Mouse (Mus musculus) forebrain, embryonic 16.5 days (tissue): ENCODE measurements around the gene Hsd17b6. TPM values are rescaled to one million over a fixed set of nuclear protein-coding genes. Genes with fewer than 3 reads are reported as not detected.

ENCODE experiments used
- ATAC-seq: fragments of 200-750 bp; cut with Nextera tagmentation; 2 replicates; pipeline ENCODE4 v1.8.0; 2017; ENCODE audit warnings: mild to moderate bottlenecking, moderate library complexity
- H3K27ac ChIP-seq: fragments of 300-500 bp; sonication (generic); 2 replicates; pipeline ENCODE4 v1.5.1; 2014; ENCODE audit warnings: low read length, control low read depth
- H3K27me3 ChIP-seq: fragments of 300-500 bp; sonication (generic); replicated peaks from 2 replicates; pipeline ENCODE4 v1.6.1; 2014; ENCODE audit warnings: low read length; ENCODE audit not compliant: control insufficient read depth, insufficient read depth
- H3K36me3 ChIP-seq: fragments of 300-500 bp; sonication (generic); 2 replicates; pipeline ENCODE4 v1.6.1; 2014; ENCODE audit not compliant: control insufficient read depth, insufficient read depth
- H3K4me1 ChIP-seq: fragments of 300-500 bp; sonication (generic); replicated peaks from 2 replicates; pipeline ENCODE4 v1.6.1; 2014; ENCODE audit warnings: low read length; ENCODE audit not compliant: control insufficient read depth, insufficient read depth
- H3K4me2 ChIP-seq: fragments of 300-500 bp; sonication (generic); 2 replicates; pipeline ENCODE4 v1.6.1; 2014; ENCODE audit warnings: mild to moderate bottlenecking, low read length, control low read depth
- H3K4me3 ChIP-seq: fragments of 300-500 bp; sonication (generic); replicated peaks from 2 replicates; pipeline ENCODE4 v1.5.1; 2014; ENCODE audit warnings: mild to moderate bottlenecking, low read length, control low read depth
- H3K9ac ChIP-seq: fragments of 300-500 bp; sonication (generic); replicated peaks from 2 replicates; pipeline ENCODE4 v1.6.1; 2014; ENCODE audit warnings: low read depth, low read length, control low read depth
- H3K9me3 ChIP-seq: fragments of 300-500 bp; sonication (generic); 2 replicates; pipeline ENCODE4 v1.6.1; 2016; ENCODE audit warnings: low read length; ENCODE audit not compliant: control insufficient read depth
- WGBS: fragments of 180-500 bp; shearing (Covaris S2); extraction: QIAGEN DNeasy Blood & Tissue Kit; methylation state at CpG from one replicate; pipeline ENCODE4 v1.1.7; 2014; 5-methylcytosine and 5-hydroxymethylcytosine counted together
- polyA plus RNA-seq: library from polyadenylated mRNA; unstranded; fragments of >200 nt; fragmentation: Nextera tagmentation; extraction: Ambion mirVana; gene quantifications from 2 replicates; pipeline ENCODE4 v1.2.1, GENCODE M21; 2015

The Hsd17b6 gene
- polyA plus RNA-seq, 1 experiment from 2014 or later: not detected

DNA sequence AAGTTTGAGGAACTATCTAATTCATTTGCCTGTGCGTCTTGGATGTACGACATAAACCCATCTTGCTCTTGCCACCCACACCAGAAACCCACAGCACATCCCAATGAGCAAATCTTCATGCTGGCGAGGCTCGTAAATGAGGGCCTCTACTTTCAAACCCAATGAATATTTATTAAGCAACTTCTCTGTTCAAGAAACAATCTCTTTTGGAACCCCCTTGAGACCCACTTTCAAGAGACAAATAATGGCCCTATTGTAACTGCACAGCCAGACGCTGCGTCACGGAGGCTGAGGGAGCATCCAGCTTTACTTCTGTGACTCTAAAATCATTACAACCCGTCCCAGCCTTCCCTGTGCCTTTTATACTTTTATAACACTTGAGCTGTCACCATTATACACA is 21.8 kb downstream of the Hsd17b6 start:
- H3K9ac ChIP-seq: no peak overlapping the region
- no peaks in the 10 kb centered on the region for H3K9me3 ChIP-seq
- no peak overlapping the region for H3K4me3 ChIP-seq
- peaks cover 15% of the 10 kb centered on the region for H3K4me1 ChIP-seq
- ATAC-seq: no peak
- no peaks in the 10 kb centered on the region for H3K36me3 ChIP-seq
- H3K27me3 ChIP-seq: no peaks in the 10 kb centered on the region
- whole genome bisulfite sequencing: 6% methylated on average over 8 of the region's 8 CpGs
- no peak overlapping the region for H3K27ac ChIP-seq
- no peak overlapping the region for H3K4me2 ChIP-seq

- H3K27me3 ChIP-seq: no peaks in the 10 kb centered on the region
- no peak for ATAC-seq
- H3K36me3 ChIP-seq: no peaks in the 10 kb centered on the region
- no peak overlapping the region for H3K4me3 ChIP-seq
- no peak overlapping the region for H3K4me2 ChIP-seq
- H3K9ac ChIP-seq: no peak overlapping the region
- peaks cover 15% of the 10 kb centered on the region for H3K4me1 ChIP-seq
- no peak overlapping the region for H3K27ac ChIP-seq
- no peaks in the 10 kb centered on the region for H3K9me3 ChIP-seq
- 59% methylated on average over 5 of the region's 5 CpGs for WGBS
Observed at GRCm38 (mm10) chr10:127984650-127985049, 22.8 kb downstream of the Hsd17b6 start.

GRCm38 (mm10) chr10:127975503-127975902 is 31.9 kb downstream of the Hsd17b6 start:
- Histone ChIP-seq H3K36me3 (no peaks in the 10 kb centered on the region), H3K27me3 (no peaks in the 10 kb centered on the region), H3K4me1 (no peaks in the 10 kb centered on the region), H3K4me2 (no peak overlapping the region), H3K9me3 (no peaks in the 10 kb centered on the region), H3K9ac (no peak overlapping the region), H3K4me3 (no peak overlapping the region), H3K27ac (no peak overlapping the region)
- no peak for ATAC-seq
- 5% methylated on average over 1 of the region's 1 CpGs for WGBS

- 86% methylated on average over 3 of the region's 3 CpGs for WGBS
- H3K4me3 ChIP-seq: no peak overlapping the region
- no peaks in the 10 kb centered on the region for H3K27me3 ChIP-seq
- no peaks in the 10 kb centered on the region for H3K4me1 ChIP-seq
- no peak overlapping the region for H3K9ac ChIP-seq
- H3K4me2 ChIP-seq: no peak overlapping the region
- no peak overlapping the region for H3K27ac ChIP-seq
- no peaks in the 10 kb centered on the region for H3K36me3 ChIP-seq
- no peaks in the 10 kb centered on the region for H3K9me3 ChIP-seq
- ATAC-seq: no peak
Observed at GRCm38 (mm10) chr10:127974062-127974461, 33.3 kb downstream of the Hsd17b6 start.

DNA sequence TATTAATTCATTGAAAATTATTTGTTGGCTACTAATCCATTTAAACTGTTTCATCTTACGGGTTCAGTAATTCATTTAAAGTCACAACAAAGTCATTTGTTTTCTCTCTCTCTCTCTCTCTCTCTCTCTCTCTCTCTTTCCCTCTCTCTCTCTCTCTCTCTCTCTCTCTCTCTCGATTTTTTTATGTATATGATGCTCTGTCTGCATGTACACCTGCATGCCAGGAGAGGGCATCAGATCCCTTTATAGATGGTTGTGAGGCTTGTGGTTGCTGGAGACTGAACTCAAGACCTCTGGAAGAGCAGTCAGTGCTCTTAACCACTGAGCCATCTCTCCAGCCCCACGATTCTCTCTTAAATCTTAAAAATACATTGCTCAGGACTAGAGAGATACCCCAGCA is 36.3 kb downstream of the Hsd17b6 start:
- no peaks in the 10 kb centered on the region for H3K27me3 ChIP-seq
- no peaks in the 10 kb centered on the region for H3K36me3 ChIP-seq
- no peak overlapping the region for H3K27ac ChIP-seq
- WGBS: 82% methylated on average over 3 of the region's 3 CpGs
- H3K9me3 ChIP-seq: no peaks in the 10 kb centered on the region
- no peak overlapping the region for H3K4me3 ChIP-seq
- no peak overlapping the region for H3K4me2 ChIP-seq
- no peaks in the 10 kb centered on the region for H3K4me1 ChIP-seq
- no peak for ATAC-seq
- no peak overlapping the region for H3K9ac ChIP-seq

DNA sequence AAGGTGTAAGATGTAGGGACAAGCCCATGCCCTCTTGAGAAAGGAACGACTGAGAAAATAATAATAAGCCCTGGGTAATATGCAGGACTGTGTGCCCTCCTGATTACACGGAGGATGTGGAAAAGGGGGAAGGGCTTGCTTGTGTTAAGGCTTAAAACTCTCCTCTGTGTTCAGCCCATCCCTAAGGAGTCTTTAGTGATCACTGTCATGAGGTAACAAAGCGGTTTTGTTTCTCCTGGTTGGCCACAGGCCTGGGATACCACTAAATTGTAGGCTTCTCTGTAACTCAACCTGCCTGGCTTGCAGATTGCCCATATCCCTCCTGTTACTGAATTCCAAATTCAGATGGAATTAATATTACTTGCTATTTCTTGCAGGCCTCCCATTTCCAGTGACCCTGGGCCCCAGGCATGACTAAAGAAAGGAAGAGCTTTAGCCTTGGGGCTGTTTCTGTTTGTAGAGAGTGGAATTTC is 37.0 kb downstream of the Hsd17b6 start:
- Histone ChIP-seq H3K27me3 (no peaks in the 10 kb centered on the region), H3K9ac (no peak overlapping the region), H3K27ac (no peak overlapping the region), H3K4me3 (no peak overlapping the region), H3K36me3 (no peaks in the 10 kb centered on the region), H3K9me3 (no peaks in the 10 kb centered on the region), H3K4me2 (no peak overlapping the region), H3K4me1 (no peaks in the 10 kb centered on the region)
- 61% methylated on average over 3 of the region's 3 CpGs for WGBS
- ATAC-seq: no peak

GRCm38 (mm10) chr10:127969820-127970219 is 37.6 kb downstream of the Hsd17b6 start:
- Histone ChIP-seq H3K4me3 (no peak overlapping the region), H3K4me2 (no peak overlapping the region), H3K4me1 (no peaks in the 10 kb centered on the region), H3K27ac (no peak overlapping the region), H3K9me3 (no peaks in the 10 kb centered on the region), H3K36me3 (no peaks in the 10 kb centered on the region), H3K27me3 (no peaks in the 10 kb centered on the region), H3K9ac (no peak overlapping the region)
- ATAC-seq: no peak
- WGBS: 88% methylated on average over 4 of the region's 4 CpGs

- no peaks in the 10 kb centered on the region for H3K27me3 ChIP-seq
- H3K36me3 ChIP-seq: no peaks in the 10 kb centered on the region
- H3K27ac ChIP-seq: no peak overlapping the region
- no peak overlapping the region for H3K9ac ChIP-seq
- 93% methylated on average over 6 of the region's 6 CpGs for WGBS
- no peak for ATAC-seq
- no peaks in the 10 kb centered on the region for H3K9me3 ChIP-seq
- no peak overlapping the region for H3K4me3 ChIP-seq
- no peaks in the 10 kb centered on the region for H3K4me1 ChIP-seq
- no peak overlapping the region for H3K4me2 ChIP-seq
Observed at GRCm38 (mm10) chr10:127966506-127966905, 40.9 kb downstream of the Hsd17b6 start.

DNA sequence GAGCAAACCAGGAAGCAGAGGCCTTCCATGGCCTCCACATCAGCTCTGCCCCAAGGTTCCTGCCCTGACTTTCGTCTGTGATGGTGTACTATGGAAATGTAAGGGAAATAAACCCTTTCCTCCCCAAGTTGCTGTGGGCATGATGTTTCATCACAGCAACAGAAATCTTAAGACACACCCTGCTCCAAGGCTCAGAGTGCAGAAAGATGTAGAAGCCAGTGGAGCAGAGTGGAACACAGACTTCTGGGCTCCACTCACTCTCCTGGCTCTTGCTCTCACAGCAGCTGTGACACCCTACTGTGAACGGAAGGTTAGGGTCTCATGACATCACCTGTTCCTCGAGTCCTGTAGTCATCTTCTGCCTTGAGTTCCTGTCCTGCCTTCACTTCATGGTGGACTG is 43.4 kb downstream of the Hsd17b6 start:
- WGBS: 65% methylated on average over 3 of the region's 3 CpGs
- no peaks in the 10 kb centered on the region for H3K27me3 ChIP-seq
- no peak for ATAC-seq
- H3K9me3 ChIP-seq: no peaks in the 10 kb centered on the region
- H3K4me2 ChIP-seq: no peak overlapping the region
- H3K36me3 ChIP-seq: no peaks in the 10 kb centered on the region
- H3K4me3 ChIP-seq: no peak overlapping the region
- no peak overlapping the region for H3K27ac ChIP-seq
- no peaks in the 10 kb centered on the region for H3K4me1 ChIP-seq
- no peak overlapping the region for H3K9ac ChIP-seq

DNA sequence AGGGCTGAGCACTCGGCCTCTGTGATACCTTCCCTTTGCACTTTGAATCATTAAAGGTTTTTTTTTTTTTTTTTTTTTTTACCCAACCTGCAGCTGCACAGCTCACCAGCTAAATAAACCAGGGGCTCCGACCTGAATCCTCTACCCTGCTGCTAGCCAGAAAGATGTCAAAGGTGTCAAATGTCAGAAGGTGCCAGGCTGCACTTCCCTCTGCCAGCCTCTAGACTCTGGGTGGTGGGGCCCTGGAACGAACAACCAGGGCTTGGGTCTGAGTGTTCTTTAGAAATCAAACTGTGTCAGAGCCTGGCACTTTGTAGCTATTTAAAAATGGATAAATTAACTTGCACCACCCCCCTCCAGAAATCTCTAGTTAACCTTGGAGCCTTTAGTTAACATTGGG is 45.0 kb downstream of the Hsd17b6 start:
- Histone ChIP-seq H3K27me3 (no peaks in the 10 kb centered on the region), H3K36me3 (no peaks in the 10 kb centered on the region), H3K4me3 (no peak overlapping the region), H3K4me2 (no peak overlapping the region), H3K9ac (no peak overlapping the region), H3K4me1 (no peaks in the 10 kb centered on the region), H3K27ac (no peak overlapping the region), H3K9me3 (no peaks in the 10 kb centered on the region)
- 65% methylated on average over 3 of the region's 3 CpGs for WGBS
- no peak for ATAC-seq
